Mouse (Mus musculus) stomach, embryonic 16.5 days (tissue): Measurements from ENCODE around the gene Serinc1. TPM values are rescaled to one million over a fixed set of nuclear protein-coding genes. Genes with fewer than 3 reads are reported as not detected.
"Not testable (repeated sequence)": the region's sequence is repeated elsewhere in the genome, so short reads cannot be mapped to it uniquely, and the experiment has no call there.

Experiments used
- ATAC-seq: fragments of 200-750 bp; cut with Nextera tagmentation; 2 replicates; pipeline ENCODE4 v1.8.0; 2017; ENCODE audit warnings: moderate number of reproducible peaks, moderate TSS enrichment; ENCODE audit not compliant: insufficient read depth, low FRiP score
- H3K27ac ChIP-seq: fragments of 300-500 bp; sonication (generic); 2 replicates; pipeline ENCODE4 v1.5.1; 2014; ENCODE audit warnings: low read length
- H3K27me3 ChIP-seq: fragments of 300-500 bp; sonication (generic); 2 replicates; pipeline ENCODE4 v1.6.1; 2014; ENCODE audit warnings: low read length, control low read depth, mixed read lengths; ENCODE audit not compliant: control insufficient read depth, insufficient read depth
- H3K36me3 ChIP-seq: fragments of 300-500 bp; sonication (generic); 2 replicates; pipeline ENCODE4 v1.6.1; 2014; ENCODE audit warnings: low read length; ENCODE audit not compliant: control insufficient read depth, insufficient read depth
- H3K4me1 ChIP-seq: fragments of 300-500 bp; sonication (generic); 2 replicates; pipeline ENCODE4 v1.6.1; 2014; ENCODE audit warnings: low read length, control low read depth, mixed read lengths; ENCODE audit not compliant: control insufficient read depth, insufficient read depth
- H3K4me2 ChIP-seq: fragments of 300-500 bp; sonication (generic); 2 replicates; pipeline ENCODE4 v1.6.1; 2014; ENCODE audit warnings: low read depth, low read length, mixed read lengths
- H3K4me3 ChIP-seq: fragments of 300-500 bp; sonication (generic); replicated peaks from 2 replicates; pipeline ENCODE4 v1.5.1; 2014; ENCODE audit warnings: mild to moderate bottlenecking, low read length
- H3K9ac ChIP-seq: fragments of 300-500 bp; sonication (generic); 2 replicates; pipeline ENCODE4 v1.6.1; 2014; ENCODE audit warnings: low read length
- H3K9me3 ChIP-seq: fragments of 300-500 bp; sonication (generic); replicated peaks from 2 replicates; pipeline ENCODE4 v1.6.1; 2016; ENCODE audit warnings: low read length, control low read depth; ENCODE audit not compliant: control insufficient read depth
- WGBS: fragments of 180-500 bp; shearing (Covaris S2); extraction: QIAGEN DNeasy Blood & Tissue Kit; methylation state at CpG from one replicate; pipeline ENCODE4 v1.1.7; 2014; 5-methylcytosine and 5-hydroxymethylcytosine counted together
- polyA plus RNA-seq: library from polyadenylated mRNA; unstranded; fragments of >200 nt; fragmentation: Nextera tagmentation; extraction: Ambion mirVana; gene quantifications from 2 replicates; pipeline ENCODE4 v1.2.1, GENCODE M21; 2015

Serinc1 gene
- polyA plus RNA-seq, 1 experiment from 2014 or later: 141 TPM

GRCm38 (mm10) chr10:57549631-57550030, 17.3 kb upstream of the Serinc1 start:
- Histone ChIP-seq H3K4me2 (no peak overlapping the region), H3K4me3 (no peak overlapping the region), H3K27ac (no peak overlapping the region), H3K36me3 (no peaks in the 10 kb centered on the region), H3K4me1 (no peaks in the 10 kb centered on the region), H3K9ac (no peak overlapping the region), H3K27me3 (no peaks in the 10 kb centered on the region), H3K9me3 (no peaks in the 10 kb centered on the region)
- WGBS: 79% methylated on average over 4 of the region's 4 CpGs
- ATAC-seq: no peak

- not testable (repeated sequence) for H3K4me3 ChIP-seq, H3K27me3 ChIP-seq, H3K9me3 ChIP-seq, H3K27ac ChIP-seq, H3K36me3 ChIP-seq, H3K9ac ChIP-seq, ATAC-seq, H3K4me2 ChIP-seq, H3K4me1 ChIP-seq
- WGBS: 85% methylated on average over 9 of the region's 9 CpGs
Observed at GRCm38 (mm10) chr10:57543890-57544289, 11.6 kb upstream of the Serinc1 start.

GRCm38 (mm10) chr10:57531616-57532217, 613 bp downstream of the Serinc1 start:
- H3K4me2 ChIP-seq: peak overlapping the region; percentile 73
- no peaks in the 10 kb centered on the region for H3K27me3 ChIP-seq
- peak overlapping the region; percentile 93 for H3K4me3 ChIP-seq
- H3K27ac ChIP-seq: peak overlapping the region; percentile 93
- no peaks in the 10 kb centered on the region for H3K9me3 ChIP-seq
- ATAC-seq: no peak
- no peaks in the 10 kb centered on the region for H3K36me3 ChIP-seq
- peak overlapping the region; percentile 92 for H3K9ac ChIP-seq
- peaks cover 7% of the 10 kb centered on the region; the same call in 1 of the 2 replicates for H3K4me1 ChIP-seq
- WGBS: 2% methylated on average over 28 of the region's 28 CpGs

- no peaks in the 10 kb centered on the region for H3K27me3 ChIP-seq
- H3K9me3 ChIP-seq: no peaks in the 10 kb centered on the region
- H3K9ac ChIP-seq: no peak overlapping the region
- H3K4me3 ChIP-seq: peak overlapping the region; percentile 93
- 64% methylated on average over 2 of the region's 2 CpGs for WGBS
- no peaks in the 10 kb centered on the region for H3K36me3 ChIP-seq
- no peak overlapping the region for H3K27ac ChIP-seq
- no peak for ATAC-seq
- H3K4me2 ChIP-seq: peak overlapping the region; percentile 73
- peaks cover 7% of the 10 kb centered on the region; the same call in 1 of the 2 replicates for H3K4me1 ChIP-seq
Observed at GRCm38 (mm10) chr10:57531076-57531475, 1.3 kb downstream of the Serinc1 start.

- no peaks in the 10 kb centered on the region for H3K27me3 ChIP-seq
- H3K9ac ChIP-seq: no peak overlapping the region
- no peaks in the 10 kb centered on the region for H3K9me3 ChIP-seq
- H3K27ac ChIP-seq: no peak overlapping the region
- peaks cover 7% of the 10 kb centered on the region; the same call in 1 of the 2 replicates for H3K4me1 ChIP-seq
- 94% methylated on average over 5 of the region's 5 CpGs for WGBS
- H3K36me3 ChIP-seq: peaks cover 25% of the 10 kb centered on the region
- H3K4me2 ChIP-seq: no peak overlapping the region
- no peak overlapping the region for H3K4me3 ChIP-seq
- ATAC-seq: no peak
Observed at GRCm38 (mm10) chr10:57526469-57526868, 5.9 kb downstream of the Serinc1 start.

- 75% methylated on average over 1 of the region's 1 CpGs for whole genome bisulfite sequencing
- peaks cover 25% of the 10 kb centered on the region for H3K36me3 ChIP-seq
Observed at GRCm38 (mm10) chr10:57515278-57515677, 17.1 kb downstream of the Serinc1 start.

GRCm38 (mm10) chr10:57514616-57515015, 17.7 kb downstream of the Serinc1 start:
- H3K4me2 ChIP-seq: no peak overlapping the region
- ATAC-seq: no peak
- no peak overlapping the region for H3K27ac ChIP-seq
- no peaks in the 10 kb centered on the region for H3K4me1 ChIP-seq
- H3K27me3 ChIP-seq: no peaks in the 10 kb centered on the region
- peaks cover 22% of the 10 kb centered on the region for H3K36me3 ChIP-seq
- WGBS: 93% methylated on average over 2 of the region's 2 CpGs
- no peak overlapping the region for H3K9ac ChIP-seq
- H3K4me3 ChIP-seq: no peak overlapping the region
- no peaks in the 10 kb centered on the region for H3K9me3 ChIP-seq

More at GRCm38 (mm10) chr10:57515278-57515677, 17.1 kb downstream of the Serinc1 start:
- Histone ChIP-seq H3K4me3 (no peak overlapping the region), H3K27me3 (no peaks in the 10 kb centered on the region), H3K4me1 (no peaks in the 10 kb centered on the region), H3K4me2 (no peak overlapping the region), H3K9me3 (no peaks in the 10 kb centered on the region), H3K9ac (no peak overlapping the region), H3K27ac (no peak overlapping the region)
- ATAC-seq: no peak

GRCm38 (mm10) chr10:57499414-57500156, 32.7 kb downstream of the Serinc1 start:
- ATAC-seq: no peak
- 66% methylated on average over 9 of the region's 9 CpGs for WGBS

GRCm38 (mm10) chr10:57492050-57492449, 40.3 kb downstream of the Serinc1 start:
- H3K9ac ChIP-seq: no peak overlapping the region
- H3K27ac ChIP-seq: no peak overlapping the region
- 76% methylated on average over 2 of the region's 2 CpGs for WGBS
- ATAC-seq: no peak
- peaks cover 3% of the 10 kb centered on the region; the same call in 1 of the 2 replicates for H3K4me1 ChIP-seq
- 0 out of 2 replicates have a peak, but pooled peaks cover 5% of the 10 kb centered on the region for H3K36me3 ChIP-seq
- H3K4me2 ChIP-seq: no peak overlapping the region
- no peaks in the 10 kb centered on the region for H3K9me3 ChIP-seq
- H3K4me3 ChIP-seq: no peak overlapping the region
- no peaks in the 10 kb centered on the region for H3K27me3 ChIP-seq

More at GRCm38 (mm10) chr10:57499414-57500156, 32.7 kb downstream of the Serinc1 start:
- Histone ChIP-seq H3K9me3 (no peaks in the 10 kb centered on the region), H3K4me3 (no peak overlapping the region), H3K36me3 (no peaks in the 10 kb centered on the region), H3K27me3 (no peaks in the 10 kb centered on the region), H3K9ac (no peak overlapping the region), H3K4me1 (0 out of 2 replicates have a peak, but pooled peaks cover 3% of the 10 kb centered on the region), H3K4me2 (no peak overlapping the region), H3K27ac (no peak overlapping the region)
